Mouse (Mus musculus) lung, postnatal 0 days (tissue): ENCODE data around the gene Hsf2bp. TPM values are rescaled to one million over a fixed set of nuclear protein-coding genes. Genes with fewer than 3 reads are reported as not detected.

Source experiments
- ATAC-seq: fragments of 200-750 bp; cut with Nextera tagmentation; 2 replicates; pipeline ENCODE4 v1.8.0; 2017; ENCODE audit warnings: moderate library complexity
- DNase-seq: peaks from one replicate; pipeline ENCODE4 v3.0.0-alpha.2; 2016; ENCODE audit warnings: low spot score
- H3K27ac ChIP-seq: fragments of 300-500 bp; sonication (generic); 2 replicates; pipeline ENCODE4 v1.5.1; 2014; ENCODE audit warnings: antibody characterized with exemption, mild to moderate bottlenecking, low read length, mixed read lengths
- H3K27me3 ChIP-seq: fragments of 300-500 bp; sonication (generic); replicated peaks from 2 replicates; pipeline ENCODE4 v1.6.1; 2014; ENCODE audit warnings: low read length, mixed read lengths; ENCODE audit not compliant: insufficient read depth
- H3K36me3 ChIP-seq: fragments of 300-500 bp; sonication (generic); 2 replicates; pipeline ENCODE4 v1.6.1; 2014; ENCODE audit warnings: low read length, mixed read lengths; ENCODE audit not compliant: insufficient read depth
- H3K4me1 ChIP-seq: fragments of 300-500 bp; sonication (generic); 2 replicates; pipeline ENCODE4 v1.6.1; 2014; ENCODE audit warnings: antibody characterized with exemption, low read depth, low read length, mixed read lengths; ENCODE audit not compliant: insufficient read depth
- H3K4me2 ChIP-seq: fragments of 300-500 bp; sonication (generic); replicated peaks from 2 replicates; pipeline ENCODE4 v1.6.1; 2014; ENCODE audit warnings: low read depth, mild to moderate bottlenecking, low read length, moderate library complexity, mixed read lengths
- H3K4me3 ChIP-seq: fragments of 300-500 bp; sonication (generic); 2 replicates; pipeline ENCODE4 v1.5.1; 2014; ENCODE audit warnings: low read depth, low read length
- H3K9ac ChIP-seq: fragments of 300-500 bp; sonication (generic); replicated peaks from 2 replicates; pipeline ENCODE4 v1.6.1; 2014; ENCODE audit warnings: low read depth, mild to moderate bottlenecking
- H3K9me3 ChIP-seq: fragments of 300-500 bp; sonication (generic); 2 replicates; pipeline ENCODE4 v1.6.1; 2016; ENCODE audit warnings: low read length, mixed read lengths
- CTCF ChIP-seq: IDR thresholded peaks from 2 replicates; pipeline ENCODE4 v1.5.1; 2016; ENCODE audit warnings: antibody characterized with exemption, mild to moderate bottlenecking
- EP300 ChIP-seq: IDR thresholded peaks from 2 replicates; pipeline ENCODE4 v1.6.1; 2016; ENCODE audit warnings: antibody characterized with exemption, mild to moderate bottlenecking, control low read depth
- WGBS: fragments of 180-500 bp; shearing (Covaris S2); extraction: QIAGEN DNeasy Blood & Tissue Kit; methylation state at CpG from one replicate; pipeline ENCODE4 v1.1.7; 2014; 5-methylcytosine and 5-hydroxymethylcytosine counted together
- polyA plus RNA-seq: library from polyadenylated mRNA; unstranded; fragments of >200 nt; fragmentation: Nextera tagmentation; extraction: Ambion mirVana; gene quantifications from 2 replicates; pipeline ENCODE4 v1.2.1, GENCODE M21; 2015

Gene Hsf2bp
- polyA plus RNA-seq, 1 experiment from 2014 or later, result 0.58 TPM

- no peak overlapping the region for H3K4me3 ChIP-seq
- peak; percentile 92 for DNase-seq
- no peak overlapping the region for H3K27ac ChIP-seq
- H3K9ac ChIP-seq, result no peak overlapping the region
- no peaks in the 10 kb centered on the region for H3K36me3 ChIP-seq
- no peaks in the 10 kb centered on the region for H3K9me3 ChIP-seq
- ATAC-seq, result peak; percentile 85
- WGBS, result 0% methylated on average over 2 of the region's 2 CpGs
- peak; percentile 99 for TF ChIP-seq CTCF
- TF ChIP-seq EP300, result no peak; the same call in none of the 2 replicates
- H3K4me1 ChIP-seq, result no peaks in the 10 kb centered on the region
- no peak overlapping the region for H3K4me2 ChIP-seq
- no peaks in the 10 kb centered on the region for H3K27me3 ChIP-seq
These were observed 10.8 kb downstream of the Hsf2bp start for GRCm38 (mm10) chr17:32025386-32025785.

GRCm38 (mm10) chr17:32024671-32025073 is 11.5 kb downstream of the Hsf2bp start:
- TF ChIP-seq CTCF, result no peak
- TF ChIP-seq EP300, result peak; percentile 76
- H3K4me3 ChIP-seq, result no peak overlapping the region
- no peaks in the 10 kb centered on the region for H3K9me3 ChIP-seq
- H3K9ac ChIP-seq, result no peak overlapping the region
- no peak overlapping the region for H3K4me2 ChIP-seq
- H3K36me3 ChIP-seq, result no peaks in the 10 kb centered on the region
- H3K27ac ChIP-seq, result peak overlapping the region; percentile 60
- H3K27me3 ChIP-seq, result no peaks in the 10 kb centered on the region
- DNase-seq (peak; percentile 72), ATAC-seq (peak; percentile 50)
- H3K4me1 ChIP-seq, result no peaks in the 10 kb centered on the region
- WGBS, result 28% methylated on average over 5 of the region's 5 CpGs

- no peak overlapping the region for H3K4me2 ChIP-seq
- no peak overlapping the region for H3K27ac ChIP-seq
- no peaks in the 10 kb centered on the region for H3K36me3 ChIP-seq
- no peaks in the 10 kb centered on the region for H3K9me3 ChIP-seq
- no peak overlapping the region for H3K4me3 ChIP-seq
- ATAC-seq (no peak), DNase-seq (peak; percentile 42)
- no peaks in the 10 kb centered on the region for H3K4me1 ChIP-seq
- no peak for TF ChIP-seq EP300
- no peak for TF ChIP-seq CTCF
- H3K27me3 ChIP-seq, result no peaks in the 10 kb centered on the region
- WGBS, result 49% methylated on average over 8 of the region's 8 CpGs
- no peak overlapping the region for H3K9ac ChIP-seq
These were observed 13.1 kb downstream of the Hsf2bp start for GRCm38 (mm10) chr17:32023088-32023487.

- Histone ChIP-seq H3K9ac (no peak overlapping the region), H3K27ac (0 out of 2 replicates have a peak overlapping the region, but pooled peaks have one; percentile 11), H3K36me3 (no peaks in the 10 kb centered on the region), H3K27me3 (no peaks in the 10 kb centered on the region), H3K4me2 (no peak overlapping the region), H3K4me1 (no peaks in the 10 kb centered on the region), H3K4me3 (no peak overlapping the region), H3K9me3 (no peaks in the 10 kb centered on the region)
- WGBS, result 69% methylated on average over 6 of the region's 6 CpGs
- no peak for DNase-seq
- ATAC-seq, result no peak
- no peak for TF ChIP-seq CTCF
- no peak for TF ChIP-seq EP300
These were observed 13.6 kb downstream of the Hsf2bp start for GRCm38 (mm10) chr17:32022551-32022950.

- no peak overlapping the region for H3K4me2 ChIP-seq
- DNase-seq, result no peak
These were observed 14.2 kb downstream of the Hsf2bp start for GRCm38 (mm10) chr17:32021981-32022380.

GRCm38 (mm10) chr17:32018127-32018894 is 17.8 kb downstream of the Hsf2bp start:
- TF ChIP-seq CTCF (no peak), EP300 (no peak)
- no peak overlapping the region for H3K4me3 ChIP-seq
- DNase-seq (peak; percentile 38), ATAC-seq (peak; percentile 35; the same call in 1 of the 2 replicates)
- no peaks in the 10 kb centered on the region for H3K27me3 ChIP-seq
- H3K27ac ChIP-seq, result no peak overlapping the region
- WGBS, result 62% methylated on average over 5 of the region's 5 CpGs
- no peaks in the 10 kb centered on the region for H3K4me1 ChIP-seq
- no peaks in the 10 kb centered on the region for H3K9me3 ChIP-seq
- H3K36me3 ChIP-seq, result no peaks in the 10 kb centered on the region
- no peak overlapping the region for H3K9ac ChIP-seq
- H3K4me2 ChIP-seq, result no peak overlapping the region

More at GRCm38 (mm10) chr17:32021981-32022380, 14.2 kb downstream of the Hsf2bp start:
- TF ChIP-seq CTCF, result no peak
- TF ChIP-seq EP300, result no peak
- no peaks in the 10 kb centered on the region for H3K4me1 ChIP-seq
- H3K27me3 ChIP-seq, result no peaks in the 10 kb centered on the region
- no peak overlapping the region for H3K9ac ChIP-seq
- no peaks in the 10 kb centered on the region for H3K36me3 ChIP-seq
- no peak overlapping the region for H3K27ac ChIP-seq
- 81% methylated on average over 3 of the region's 3 CpGs for WGBS
- H3K9me3 ChIP-seq, result no peaks in the 10 kb centered on the region
- no peak overlapping the region for H3K4me3 ChIP-seq
- no peak for ATAC-seq
